Mouse (Mus musculus): ENCODE measurements around the gene Gm525. TPM values are rescaled to one million over a fixed set of nuclear protein-coding genes. Genes with fewer than 3 reads are reported as not detected.
A peak's percentile ranks its signal among the peaks of the same experiment; 100 is the strongest.
"Not testable (repeated sequence)": the region's sequence is repeated elsewhere in the genome, so short reads cannot be mapped to it uniquely, and the experiment has no call there.

Gm525 gene
- total and polyA plus RNA-seq, 3 experiments: not detected

GRCm38 (mm10) chr11:89086208-89086809, 12.7 kb downstream of the Gm525 start:
- Histone ChIP-seq H3K79me2 (ENCODE audit: control insufficient read depth, insufficient read depth, low read length, poor library complexity) (no peaks in the 10 kb centered on the region), H3K4me3 (ENCODE audit: control insufficient read depth in 1 of 2, insufficient read depth in 1 of 2, low read depth in 2 of 2, low read length in 2 of 2) (no peak overlapping the region), H3K4me1 (ENCODE audit: control insufficient read depth in 1 of 2, insufficient read depth in 2 of 2, low read length in 2 of 2) (no peaks in the 10 kb centered on the region), H3K36me3 (ENCODE audit: control insufficient read depth in 1 of 2, insufficient read depth in 2 of 2, low read length in 2 of 2) (no peaks in the 10 kb centered on the region), H3K9ac (ENCODE audit: control insufficient read depth, low read depth, low read length, poor library complexity, severe bottlenecking) (no peak overlapping the region), H3K27me3 (ENCODE audit: control insufficient read depth in 1 of 2, insufficient read depth in 2 of 2, low read length in 2 of 2) (no peaks in the 10 kb centered on the region), H3K9me3 (replicated peaks; ENCODE audit: insufficient read depth, low read length) (no peaks in the 10 kb centered on the region), H3K27ac (ENCODE audit: control insufficient read depth, low read depth, low read length) (no peak overlapping the region)
- no peak for DNase-seq (ENCODE audit: low read depth, low spot score)
- no peak for TF ChIP-seq MYB (IDR thresholded peaks at IDR 0.05; ENCODE audit: low read depth, low read length)
- TF ChIP-seq TAL1 (IDR thresholded peaks at IDR 0.05; ENCODE audit: low read length): no peak
- TF ChIP-seq HCFC1 (IDR thresholded peaks at IDR 0.05; ENCODE audit: low read depth, low read length): no peak
- TF ChIP-seq GATA1 (IDR thresholded peaks at IDR 0.05; ENCODE audit: low read depth, low read length): no peak
- no peak for TF ChIP-seq ZMIZ1 (IDR thresholded peaks at IDR 0.05; ENCODE audit: low read depth, low read length)
- no peak for TF ChIP-seq UBTF (IDR thresholded peaks at IDR 0.05; ENCODE audit: borderline replicate concordance, insufficient read depth, low read depth, low read length)
- no peak for TF ChIP-seq EP300 (IDR thresholded peaks at IDR 0.05; ENCODE audit: low read depth in 1 of 2, low read length in 2 of 2)
- no peak for TF ChIP-seq ZKSCAN1 (IDR thresholded peaks at IDR 0.05; ENCODE audit: low read depth, low read length)
- TF ChIP-seq USF2 (IDR thresholded peaks at IDR 0.05; ENCODE audit: borderline replicate concordance in 1 of 2, insufficient read depth in 1 of 2, low read depth in 1 of 2, low read length in 2 of 2): no peak
- TF ChIP-seq KAT2A (conservative IDR thresholded peaks at IDR 0.05; ENCODE audit: low read depth, low read length): no peak
- TF ChIP-seq E2F4 (IDR thresholded peaks at IDR 0.05; ENCODE audit: borderline replicate concordance, low read depth, low read length): no peak
- TF ChIP-seq TBP (IDR thresholded peaks at IDR 0.05; ENCODE audit: low read depth, low read length): no peak

GRCm38 (mm10) chr11:89088754-89089153, 15.1 kb downstream of the Gm525 start:
- peaks cover 2 to 8% of the 10 kb centered on the region in 2 experiments; a peak in 3 of 4 replicates for H3K4me1 ChIP-seq (ENCODE audit: control insufficient read depth in 1 of 2, insufficient read depth in 2 of 2, low read length in 2 of 2)
- TF ChIP-seq JUND (IDR thresholded peaks at IDR 0.05; ENCODE audit: low read depth, low read length) (no peak), ZNF384 (IDR thresholded peaks at IDR 0.05; ENCODE audit: low read depth, low read length) (peak; percentile 75), SMC3 (IDR thresholded peaks at IDR 0.05; ENCODE audit: low read depth, low read length) (peak; percentile 44), CTCF (IDR thresholded peaks at IDR 0.05 in 2 of 3, conservative IDR thresholded peaks at IDR 0.05 in 1 of 3; ENCODE audit: control insufficient read depth in 1 of 3, insufficient read depth in 1 of 3, low read depth in 2 of 3, low read length in 3 of 3, poor library complexity in 1 of 3, severe bottlenecking in 1 of 3) (peak; percentile 49 to 56 (median 55)), ZKSCAN1 (IDR thresholded peaks at IDR 0.05; ENCODE audit: low read depth, low read length) (no peak), GATA1 (IDR thresholded peaks at IDR 0.05; ENCODE audit: low read depth, low read length) (no peak), ZMIZ1 (IDR thresholded peaks at IDR 0.05; ENCODE audit: low read depth, low read length) (no peak), CHD1 (IDR thresholded peaks at IDR 0.05; ENCODE audit: low read depth, low read length) (no peak), RAD21 (IDR thresholded peaks at IDR 0.05; ENCODE audit: low read depth, low read length) (peak; percentile 39), USF2 (IDR thresholded peaks at IDR 0.05; ENCODE audit: borderline replicate concordance in 1 of 2, insufficient read depth in 1 of 2, low read depth in 1 of 2, low read length in 2 of 2) (no peak), MAZ (IDR thresholded peaks at IDR 0.05; ENCODE audit: low read depth, low read length) (no peak), E2F4 (IDR thresholded peaks at IDR 0.05; ENCODE audit: borderline replicate concordance, low read depth, low read length) (no peak), POLR2AphosphoS5 (IDR thresholded peaks at IDR 0.05; ENCODE audit: borderline replicate concordance, low read depth, low read length) (no peak)
- no peaks in the 10 kb centered on the region for H3K27me3 ChIP-seq (ENCODE audit: control insufficient read depth in 1 of 2, insufficient read depth in 2 of 2, low read length in 2 of 2)
- no peak overlapping the region for H3K4me3 ChIP-seq (ENCODE audit: control insufficient read depth in 1 of 2, insufficient read depth in 1 of 2, low read depth in 2 of 2, low read length in 2 of 2)
- H3K36me3 ChIP-seq (ENCODE audit: control insufficient read depth in 1 of 2, insufficient read depth in 2 of 2, low read length in 2 of 2): 0 out of 4 replicates have a peak, but pooled peaks cover 0 to 2% of the 10 kb centered on the region in 2 experiments
- H3K9ac ChIP-seq (ENCODE audit: control insufficient read depth, low read depth, low read length, poor library complexity, severe bottlenecking): no peak overlapping the region
- H3K27ac ChIP-seq (ENCODE audit: control insufficient read depth, low read depth, low read length): no peak overlapping the region
- H3K9me3 ChIP-seq (replicated peaks; ENCODE audit: insufficient read depth, low read length): no peaks in the 10 kb centered on the region
- peak; percentile 78 for DNase-seq (ENCODE audit: low read depth, low spot score)
- no peaks in the 10 kb centered on the region for H3K79me2 ChIP-seq (ENCODE audit: control insufficient read depth, insufficient read depth, low read length, poor library complexity)

DNA sequence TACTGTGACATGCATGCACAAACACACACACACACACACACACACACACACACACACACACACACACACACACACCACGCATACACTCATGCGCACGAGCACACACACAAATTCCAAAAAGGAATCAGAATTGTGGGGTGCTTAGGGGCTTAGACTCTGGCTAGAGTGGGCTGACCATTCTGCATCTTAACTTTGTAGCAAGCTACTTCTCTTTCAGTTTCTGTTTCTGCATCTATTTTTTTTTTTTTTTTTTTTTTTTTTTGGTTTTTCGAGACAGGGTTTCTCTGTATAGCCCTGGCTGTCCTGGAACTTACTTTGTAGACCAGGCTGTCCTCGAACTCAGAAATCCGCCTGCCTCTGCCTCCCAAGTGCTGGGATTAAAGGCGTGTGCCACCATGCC, 16.7 kb downstream of the Gm525 start:
- H3K27me3 ChIP-seq (ENCODE audit: control insufficient read depth in 1 of 2, insufficient read depth in 2 of 2, low read length in 2 of 2); H3K36me3 ChIP-seq (ENCODE audit: control insufficient read depth in 1 of 2, insufficient read depth in 2 of 2, low read length in 2 of 2); H3K4me3 ChIP-seq (ENCODE audit: control insufficient read depth in 1 of 2, insufficient read depth in 1 of 2, low read depth in 2 of 2, low read length in 2 of 2); H3K4me1 ChIP-seq (ENCODE audit: control insufficient read depth in 1 of 2, insufficient read depth in 2 of 2, low read length in 2 of 2); H3K9me3 ChIP-seq (replicated peaks; ENCODE audit: insufficient read depth, low read length); H3K79me2 ChIP-seq (ENCODE audit: control insufficient read depth, insufficient read depth, low read length, poor library complexity); DNase-seq (ENCODE audit: low read depth, low spot score); H3K9ac ChIP-seq (ENCODE audit: control insufficient read depth, low read depth, low read length, poor library complexity, severe bottlenecking); H3K27ac ChIP-seq (ENCODE audit: control insufficient read depth, low read depth, low read length): not testable (repeated sequence)

Measured in MEL (cell line).